Mouse (Mus musculus) Muller cell, postnatal 12 days (primary cell): Measurements from ENCODE around the gene Cds1.
"Not testable (repeated sequence)": the region's sequence is repeated elsewhere in the genome, so short reads cannot be mapped to it uniquely, and the experiment has no call there.

Experiments
- DNase-seq: peaks from one replicate; pipeline ENCODE4 v3.0.0-alpha.2; 2015; ENCODE audit errors: inconsistent ontology term

Cds1 gene

GRCm38 (mm10) chr5:101827477-101827876, 62.5 kb downstream of the Cds1 start:
- DNase-seq: no peak

GRCm38 (mm10) chr5:101828932-101829331, 64.0 kb downstream of the Cds1 start:
- DNase-seq: no peak

DNA sequence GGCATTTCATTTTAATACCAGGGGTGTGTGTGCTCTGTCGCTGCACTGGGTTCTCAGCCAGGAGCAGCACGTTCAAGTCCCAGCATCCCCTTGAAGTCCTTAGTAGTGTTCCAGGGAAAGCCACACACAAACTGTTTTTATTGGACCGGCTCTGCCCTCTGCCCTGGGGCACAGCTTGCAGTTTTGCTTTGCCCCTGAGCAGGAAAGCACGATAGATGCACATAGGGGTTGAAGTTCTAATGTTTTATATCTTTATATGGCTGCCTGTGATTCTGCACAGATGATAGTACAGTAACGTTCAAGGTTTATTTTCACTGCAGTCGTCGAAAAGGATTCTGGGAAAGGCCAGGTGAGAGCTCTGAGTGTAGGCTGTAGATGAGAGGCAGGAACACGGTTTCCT, 65.2 kb downstream of the Cds1 start:
- DNase-seq: no peak

DNA sequence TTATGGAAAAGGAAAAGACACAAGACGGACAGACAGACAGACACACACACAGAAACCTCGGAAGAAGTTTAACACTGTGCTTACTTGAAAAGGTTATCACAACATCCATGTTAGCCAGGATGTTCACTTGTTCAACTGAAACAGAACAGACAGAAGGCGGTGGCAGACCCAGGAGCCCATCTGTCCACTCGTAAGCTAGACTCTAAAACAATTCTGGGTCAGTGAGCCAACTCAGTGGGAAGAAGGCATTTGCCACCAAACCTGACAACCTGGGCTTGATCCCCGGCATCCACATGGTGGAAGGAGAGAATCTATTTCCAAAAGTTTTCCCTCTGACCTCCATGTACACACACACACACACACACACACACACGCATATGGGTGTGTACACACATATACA, 67.1 kb downstream of the Cds1 start:
- no peak for DNase-seq

DNA sequence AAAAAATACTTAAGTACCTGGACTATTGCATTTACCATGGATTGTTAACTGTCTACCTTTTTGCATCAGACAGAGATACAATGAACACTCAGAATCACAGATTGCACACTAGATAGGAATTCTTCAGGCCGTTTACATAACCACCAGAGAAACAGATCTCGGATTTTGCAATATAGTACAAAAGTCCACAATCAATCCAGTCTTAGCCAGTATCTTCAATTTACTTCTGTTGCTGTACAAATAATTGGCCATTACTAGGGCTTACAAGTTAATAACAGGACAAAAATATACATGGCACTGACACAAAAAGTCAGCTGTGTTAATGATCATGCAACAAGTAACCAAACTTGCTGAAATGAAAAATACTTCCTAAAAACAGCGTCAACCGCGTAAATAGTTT, 68.1 kb downstream of the Cds1 start:
- DNase-seq: no peak

- no peak for DNase-seq
Observed at GRCm38 (mm10) chr5:101833875-101834274, 68.9 kb downstream of the Cds1 start.

- no peak for DNase-seq
Observed at GRCm38 (mm10) chr5:101836221-101836620, 71.3 kb downstream of the Cds1 start.

DNA sequence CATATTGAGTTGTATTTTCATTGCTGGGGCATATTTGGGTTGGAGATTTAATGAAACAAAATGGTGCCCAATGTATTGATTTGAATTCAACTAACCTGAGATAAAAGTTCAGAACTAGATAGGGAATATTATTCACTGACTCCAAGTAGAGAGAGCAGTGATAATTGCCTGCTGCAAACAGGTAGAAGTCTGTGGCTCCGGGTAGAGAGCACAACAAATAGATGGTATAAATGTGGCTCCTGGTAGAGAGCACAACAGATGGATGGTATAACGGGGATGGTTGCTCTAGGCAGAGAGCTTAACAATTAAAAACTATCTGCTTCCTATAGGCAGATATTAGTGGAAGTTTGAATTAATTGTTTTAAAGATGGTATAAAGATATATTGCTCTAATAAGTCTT, 72.7 kb downstream of the Cds1 start:
- DNase-seq: not testable (repeated sequence)

GRCm38 (mm10) chr5:101840476-101840875, 75.5 kb downstream of the Cds1 start:
- DNase-seq: no peak

DNA sequence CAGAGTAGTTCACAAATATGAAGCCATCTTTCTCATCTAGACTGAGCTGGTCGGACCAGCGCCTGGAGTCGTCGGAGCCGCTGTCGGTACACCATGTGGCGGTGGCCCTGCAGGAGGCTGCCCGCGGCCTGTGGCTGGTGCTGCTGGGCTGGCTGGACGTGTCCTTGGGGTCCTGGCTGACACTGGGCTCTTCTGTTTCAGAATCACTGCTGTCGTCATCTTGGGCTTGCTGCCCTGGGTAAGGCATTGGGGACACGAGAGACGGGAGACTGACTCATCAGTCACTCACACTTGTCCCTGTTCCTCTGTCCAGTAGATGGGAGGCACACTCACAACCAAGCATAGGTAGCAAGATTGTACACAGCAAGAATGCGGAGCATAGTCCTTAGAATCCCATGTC, 80.1 kb downstream of the Cds1 start:
- no peak for DNase-seq

DNA sequence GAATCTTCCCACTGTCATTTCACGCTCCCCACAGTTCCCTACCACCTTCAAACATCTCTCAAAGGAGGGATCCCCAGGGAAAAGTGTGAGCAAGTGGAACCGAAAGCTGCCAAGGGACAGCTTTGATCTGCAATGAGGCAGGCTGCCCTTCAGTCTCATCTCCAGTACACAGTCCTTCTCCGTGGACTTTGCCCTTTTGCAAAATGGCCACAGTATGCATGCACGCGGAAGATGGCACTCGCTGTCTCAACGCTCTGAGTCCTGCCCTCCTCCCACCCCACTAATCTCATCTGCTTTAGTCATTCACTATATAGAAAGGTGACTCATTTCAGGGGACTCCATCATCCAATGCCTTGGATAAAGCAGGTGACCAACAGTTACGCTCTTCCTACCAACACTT, 81.0 kb downstream of the Cds1 start:
- DNase-seq: no peak

- DNase-seq: no peak
Observed at GRCm38 (mm10) chr5:101847323-101847722, 82.4 kb downstream of the Cds1 start.

- no peak for DNase-seq
Observed at GRCm38 (mm10) chr5:101847762-101848161, 82.8 kb downstream of the Cds1 start.

DNA sequence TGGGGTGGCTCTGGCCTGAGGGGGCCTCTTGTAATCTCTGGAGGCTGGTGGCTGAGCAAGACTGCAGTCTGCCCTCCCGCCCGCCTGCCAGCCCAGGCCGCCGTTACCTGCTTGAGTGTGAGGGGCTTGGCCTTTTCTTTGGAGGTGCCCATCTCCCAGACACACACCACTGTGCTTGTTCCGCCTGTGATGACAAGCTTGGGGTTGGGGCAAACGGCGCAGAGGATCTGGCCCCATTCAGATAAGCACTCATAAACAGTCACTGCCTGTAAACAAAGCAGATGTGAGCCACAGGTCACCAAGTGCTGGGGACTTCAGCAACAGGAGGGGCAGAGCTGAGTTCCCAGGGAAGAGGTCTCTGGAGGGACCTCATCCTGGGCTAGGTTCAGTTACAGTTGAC, 86.2 kb downstream of the Cds1 start:
- DNase-seq: no peak

GRCm38 (mm10) chr5:101852116-101852680, 87.3 kb downstream of the Cds1 start:
- no peak for DNase-seq

DNA sequence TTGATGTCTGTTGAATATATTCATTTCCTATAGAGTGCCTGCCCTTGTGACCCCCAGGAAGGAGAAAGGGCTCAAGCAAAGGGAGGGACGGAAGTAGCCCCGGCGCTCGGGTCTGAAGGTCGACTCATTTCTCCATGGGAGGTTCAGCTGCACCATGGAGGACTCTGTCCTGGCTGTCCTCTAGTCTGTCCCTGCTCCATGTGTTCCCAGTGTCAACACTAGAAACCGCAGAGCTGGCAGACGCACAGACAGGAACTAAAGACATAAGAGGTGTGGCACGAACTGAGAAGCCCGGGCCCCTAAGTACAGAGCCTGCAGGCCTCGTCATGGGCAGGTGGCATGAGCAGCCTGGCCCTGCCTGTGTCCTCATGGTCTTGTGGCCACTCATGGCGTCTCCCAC, 89.2 kb downstream of the Cds1 start:
- DNase-seq: no peak

- DNase-seq: no peak
Observed at GRCm38 (mm10) chr5:101854667-101855066, 89.7 kb downstream of the Cds1 start.

GRCm38 (mm10) chr5:101855475-101855874, 90.5 kb downstream of the Cds1 start:
- DNase-seq: no peak

GRCm38 (mm10) chr5:101858891-101859436, 94.0 kb downstream of the Cds1 start:
- no peak for DNase-seq

DNA sequence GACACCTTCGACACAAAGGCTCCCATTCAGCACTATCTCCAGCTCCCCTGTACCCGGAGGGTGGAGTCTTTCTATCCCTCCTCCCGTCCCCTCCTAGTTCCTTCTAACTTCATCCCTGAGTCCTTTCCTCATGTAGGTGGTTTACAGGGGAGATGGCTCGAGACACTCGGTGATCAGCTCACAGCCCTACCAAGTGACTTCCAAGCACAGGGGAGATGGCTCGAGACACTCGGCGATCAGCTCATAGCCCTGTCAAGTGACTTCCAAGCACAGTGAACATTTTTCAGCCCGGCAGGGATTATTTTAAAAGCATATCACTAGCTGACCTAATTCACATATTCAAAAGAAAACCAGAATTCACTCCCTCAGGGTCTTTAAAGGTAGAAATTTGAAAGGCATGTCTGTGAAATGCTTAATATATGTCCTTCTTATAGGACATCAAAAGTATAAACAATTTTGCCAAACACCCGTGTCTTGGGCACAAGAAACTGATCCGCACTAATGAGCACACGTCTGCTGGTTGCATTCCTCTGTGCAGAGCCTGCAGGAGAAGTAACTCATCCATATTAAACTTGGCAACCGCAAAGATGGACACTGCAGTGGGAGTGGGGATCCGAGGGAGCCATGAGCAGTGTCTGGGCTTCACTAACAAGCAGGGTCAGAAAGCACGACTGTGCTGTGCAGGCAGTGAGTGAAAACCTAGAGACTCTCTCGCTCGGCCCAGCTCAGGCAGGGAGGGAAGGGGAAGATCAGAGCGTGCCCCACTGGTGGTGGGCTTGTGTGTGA, 97.0 kb downstream of the Cds1 start:
- peak; percentile 85 for DNase-seq

DNA sequence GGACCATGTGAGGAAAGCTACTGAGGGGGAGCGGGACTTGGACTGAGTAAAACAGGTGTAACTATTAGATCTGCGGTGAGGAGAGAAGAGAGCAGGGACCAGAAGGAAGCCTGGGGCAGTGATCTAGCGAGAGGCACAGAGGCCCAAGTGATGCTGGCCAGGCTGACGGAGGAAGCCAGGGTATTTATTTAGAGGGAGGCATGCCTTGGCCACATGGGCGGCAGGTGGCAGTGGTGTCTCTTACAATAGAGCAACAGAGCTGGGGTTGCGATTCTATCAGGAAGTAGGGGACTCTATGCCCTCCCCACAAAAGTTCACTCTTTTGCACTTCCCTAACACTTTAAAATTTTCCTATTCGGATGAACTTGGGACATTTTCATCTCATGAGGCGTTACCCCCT, 97.7 kb downstream of the Cds1 start:
- no peak for DNase-seq

DNA sequence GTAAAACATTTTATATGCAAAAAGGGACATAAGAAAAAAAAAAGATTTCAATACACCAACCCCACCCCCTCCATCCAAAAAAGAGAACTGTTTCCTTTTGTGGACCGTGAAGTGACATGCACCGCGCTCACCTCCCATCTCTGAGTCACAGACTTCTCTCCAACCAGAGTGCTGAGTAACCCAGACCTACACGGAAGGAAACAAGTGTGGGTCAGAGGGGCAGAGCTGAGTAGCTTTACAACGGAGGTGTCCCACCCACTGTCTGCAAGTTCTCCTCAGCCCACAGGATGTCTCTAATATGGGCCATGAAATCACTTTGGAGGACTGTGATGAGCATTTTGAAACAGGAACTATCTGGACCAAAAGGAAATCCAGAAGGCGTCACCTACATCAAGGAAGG, 99.0 kb downstream of the Cds1 start:
- DNase-seq: no peak

GRCm38 (mm10) chr5:101866722-101867121, 101.8 kb downstream of the Cds1 start:
- no peak for DNase-seq
